Mouse (Mus musculus) liver, embryonic 14.5 days (tissue): ENCODE results near the gene Tsc1. TPM values are rescaled to one million over a fixed set of nuclear protein-coding genes. Genes with fewer than 3 reads are reported as not detected.

Source experiments
- ATAC-seq: fragments of 200-750 bp; cut with Nextera tagmentation; 2 replicates; pipeline ENCODE4 v1.8.0; 2017; ENCODE audit warnings: moderate number of reproducible peaks, mild to moderate bottlenecking, moderate library complexity; ENCODE audit not compliant: insufficient read depth
- DNase-seq, 3 experiments: peaks; one replicate each; pipeline ENCODE4 v3.0.0-alpha.2; 2012 to 2013; ENCODE audit warnings: low read depth in 3 of 3, low spot score in 3 of 3
- H3K27ac ChIP-seq: fragments of 300-500 bp; sonication (generic); 2 replicates; pipeline ENCODE4 v1.5.1; 2014; ENCODE audit warnings: moderate library complexity, mild to moderate bottlenecking, control low read depth, inconsistent platforms
- H3K27me3 ChIP-seq: fragments of 300-500 bp; sonication (generic); 2 replicates; pipeline ENCODE4 v1.6.1; 2014; ENCODE audit warnings: mild to moderate bottlenecking, low read length, moderate library complexity; ENCODE audit not compliant: control insufficient read depth, insufficient read depth
- H3K36me3 ChIP-seq: fragments of 300-500 bp; sonication (generic); replicated peaks from 2 replicates; pipeline ENCODE4 v1.6.1; 2014; ENCODE audit warnings: low read depth; ENCODE audit not compliant: control insufficient read depth, insufficient read depth
- H3K4me1 ChIP-seq, 2 experiments: fragments of 200-500 bp in 1 of 2; fragments of 300-500 bp in 1 of 2; sonication (generic) in 1 of 2; replicated peaks; 2 replicates each; pipeline ENCODE4 v1.6.1; 2012 to 2014; ENCODE audit warnings: antibody characterized with exemption in 1 of 2, inconsistent platforms in 1 of 2, low read length in 1 of 2; ENCODE audit not compliant: control insufficient read depth in 2 of 2, insufficient read depth in 2 of 2
- H3K4me2 ChIP-seq: fragments of 300-500 bp; sonication (generic); 2 replicates; pipeline ENCODE4 v1.6.1; 2014; ENCODE audit warnings: low read depth, mild to moderate bottlenecking, control low read depth, moderate library complexity
- H3K4me3 ChIP-seq, 2 experiments: fragments of 200-500 bp in 1 of 2; fragments of 300-500 bp in 1 of 2; sonication (generic) in 1 of 2; 2 replicates each; pipeline ENCODE4 v1.5.1; 2012 to 2014; ENCODE audit warnings: low read depth in 2 of 2, low read length in 2 of 2, mild to moderate bottlenecking in 2 of 2, control low read depth in 1 of 2, inconsistent platforms in 1 of 2, moderate library complexity in 1 of 2; ENCODE audit not compliant: insufficient read depth in 1 of 2
- H3K9ac ChIP-seq: fragments of 300-500 bp; sonication (generic); replicated peaks from 2 replicates; pipeline ENCODE4 v1.6.1; 2014; ENCODE audit warnings: mild to moderate bottlenecking, control low read depth, moderate library complexity
- H3K9me3 ChIP-seq: fragments of 300-500 bp; sonication (generic); 2 replicates; pipeline ENCODE4 v1.6.1; 2016; ENCODE audit warnings: low read length, mixed read lengths; ENCODE audit not compliant: control insufficient read depth
- CTCF ChIP-seq: IDR thresholded peaks from 2 replicates; pipeline ENCODE4 v1.5.1; 2016; ENCODE audit warnings: antibody characterized with exemption, low read depth, control low read depth
- EP300 ChIP-seq: IDR thresholded peaks from 2 replicates; pipeline ENCODE4 v1.6.1; 2016; ENCODE audit warnings: antibody characterized with exemption, low read depth
- WGBS: fragments of 180-500 bp; shearing (Covaris S2); extraction: QIAGEN DNeasy Blood & Tissue Kit; methylation state at CpG from one replicate; pipeline ENCODE4 v1.1.7; 2014; ENCODE audit not compliant: insufficient replicate concordance; 5-methylcytosine and 5-hydroxymethylcytosine counted together
- polyA plus RNA-seq, 2 experiments: library from polyadenylated mRNA; depleted of rRNA in 1 of 2; stranded (reverse) in 1 of 2; unstranded in 1 of 2; fragments of >200 nt; fragmentation: Nextera tagmentation in 1 of 2; extraction: Ambion mirVana in 1 of 2; gene quantifications; 2 replicates each; pipeline versions ENCODE4 v1.2.1 to v1.2.3; 2012 to 2014

Gene Tsc1
- polyA plus RNA-seq, 2 experiments, result 5.3 to 5.4 TPM

GRCm38 (mm10) chr2:28626038-28626437 lies 15.0 kb upstream of the Tsc1 start:
- H3K36me3 ChIP-seq, result no peaks in the 10 kb centered on the region
- H3K4me3 ChIP-seq, result no peak overlapping the region
- ATAC-seq, result no peak
- DNase-seq, result no peak
- 64% methylated on average over 3 of the region's 3 CpGs for WGBS
- H3K27ac ChIP-seq, result no peak overlapping the region
- no peak overlapping the region for H3K9ac ChIP-seq
- no peak overlapping the region for H3K4me2 ChIP-seq
- TF ChIP-seq CTCF (no peak), EP300 (no peak)
- no peaks in the 10 kb centered on the region for H3K9me3 ChIP-seq
- H3K27me3 ChIP-seq, result no peaks in the 10 kb centered on the region
- peaks cover 6 to 11% of the 10 kb centered on the region in 2 experiments for H3K4me1 ChIP-seq

- Histone ChIP-seq H3K27ac (no peak overlapping the region), H3K27me3 (no peaks in the 10 kb centered on the region), H3K9me3 (no peaks in the 10 kb centered on the region), H3K36me3 (no peaks in the 10 kb centered on the region), H3K4me1 (peaks cover 0 to 4% of the 10 kb centered on the region in 2 experiments; a peak in 1 of 4 replicates), H3K9ac (no peak overlapping the region; the same call in 1 of the 2 replicates), H3K4me3 (no peak overlapping the region), H3K4me2 (no peak overlapping the region)
- TF ChIP-seq EP300 (no peak), CTCF (peak; percentile 17; the same call in 1 of the 2 replicates)
- DNase-seq (no peak), ATAC-seq (no peak)
- WGBS, result 46% methylated on average over 2 of the region's 2 CpGs
Observed at GRCm38 (mm10) chr2:28628053-28628452, 13.0 kb upstream of the Tsc1 start.

GRCm38 (mm10) chr2:28629911-28630381 lies 11.1 kb upstream of the Tsc1 start:
- DNase-seq (no peak), ATAC-seq (peak; percentile 63; the same call in 1 of the 2 replicates)
- H3K4me2 ChIP-seq, result no peak overlapping the region
- no peaks in the 10 kb centered on the region for H3K9me3 ChIP-seq
- H3K4me1 ChIP-seq, result peaks cover 0 to 5% of the 10 kb centered on the region in 2 experiments; a peak in 1 of 4 replicates
- no peak overlapping the region for H3K4me3 ChIP-seq
- H3K27me3 ChIP-seq, result no peaks in the 10 kb centered on the region
- H3K36me3 ChIP-seq, result no peaks in the 10 kb centered on the region
- TF ChIP-seq EP300, result no peak
- no peak for TF ChIP-seq CTCF
- 45% methylated on average over 4 of the region's 4 CpGs for WGBS
- no peak overlapping the region for H3K9ac ChIP-seq
- no peak overlapping the region for H3K27ac ChIP-seq

- Histone ChIP-seq H3K9me3 (no peaks in the 10 kb centered on the region), H3K4me3 (no peak overlapping the region), H3K4me1 (peaks cover 0 to 5% of the 10 kb centered on the region in 2 experiments; a peak in 1 of 4 replicates), H3K27ac (no peak overlapping the region), H3K4me2 (no peak overlapping the region), H3K27me3 (no peaks in the 10 kb centered on the region), H3K36me3 (no peaks in the 10 kb centered on the region), H3K9ac (no peak overlapping the region)
- TF ChIP-seq EP300 (no peak), CTCF (no peak)
- no peak for DNase-seq
- ATAC-seq, result no peak
- WGBS, result 75% methylated on average over 1 of the region's 1 CpGs
Observed at GRCm38 (mm10) chr2:28632626-28633025, 8.4 kb upstream of the Tsc1 start.

- Histone ChIP-seq H3K9ac (no peak overlapping the region), H3K9me3 (no peaks in the 10 kb centered on the region), H3K36me3 (no peaks in the 10 kb centered on the region), H3K27me3 (no peaks in the 10 kb centered on the region), H3K4me1 (peaks cover 0 to 5% of the 10 kb centered on the region in 2 experiments; a peak in 2 of 4 replicates), H3K4me2 (no peak overlapping the region), H3K4me3 (no peak overlapping the region), H3K27ac (no peak overlapping the region)
- no peak for DNase-seq
- 27% methylated on average over 4 of the region's 4 CpGs for WGBS
- ATAC-seq, result no peak
- TF ChIP-seq EP300 (no peak), CTCF (peak; percentile 33; the same call in 1 of the 2 replicates)
Observed at GRCm38 (mm10) chr2:28633136-28633535, 7.9 kb upstream of the Tsc1 start.
